Mouse (Mus musculus): ENCODE data around the gene Lrp10.

DNA sequence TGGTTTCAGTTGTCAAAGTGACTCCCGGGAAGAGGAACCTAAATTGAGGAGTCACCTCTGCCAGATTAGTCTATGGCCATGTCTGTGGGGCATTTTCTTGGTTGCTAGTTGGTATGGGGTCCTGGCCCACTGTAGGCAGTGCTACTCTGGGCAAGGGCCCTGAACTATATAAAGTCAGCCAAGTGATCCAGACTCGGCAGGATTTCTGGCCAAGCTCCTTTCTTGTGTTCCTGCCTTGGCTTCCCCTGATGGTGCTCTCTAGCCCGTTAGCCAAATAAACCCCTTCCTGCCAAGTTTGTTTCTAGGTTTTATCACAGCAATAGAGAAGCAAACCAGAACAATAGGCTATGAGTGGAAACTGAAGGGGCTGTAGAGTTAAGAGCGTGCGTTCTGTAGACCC, 10.8 kb downstream of the Lrp10 start:
- TF ChIP-seq POLR2A (IDR thresholded peaks at IDR 0.05; ENCODE audit: low read depth, low read length) (no peak), CTCF (IDR thresholded peaks at IDR 0.05; ENCODE audit: extremely low read depth, insufficient read depth, insufficient read length, insufficient replicate concordance) (no peak)

All from spleen, adult 2 months (tissue).